Mouse (Mus musculus) left cerebral cortex, postnatal 4 days (tissue): ENCODE results near the gene Olfr447. TPM values are rescaled to one million over a fixed set of nuclear protein-coding genes. Genes with fewer than 3 reads are reported as not detected.

Experiments used
- DNase-seq: peaks from one replicate; pipeline ENCODE4 v3.0.0-alpha.2; 2022
- intact Hi-C: fragments of 180-260 bp; cut with DNase I; formaldehyde crosslinking; loops from one replicate; pipeline ENCODE4 v1.15.1; 2025
- total RNA-seq, 2 experiments: library from RNA; stranded (reverse); gene quantifications; 2 replicates each; pipeline ENCODE4 v1.2.3; 2021

The Olfr447 gene
- total RNA-seq = not detected

GRCm38 (mm10) chr6:42908578-42908977 lies at the start of gene Olfr447:
TSS of gene Olfr447 (plus strand) at chr6:42908878.
- intact Hi-C loops = no loop called here
- no peak for DNase-seq

GRCm38 (mm10) chr6:42860222-42860819 lies 48.4 kb upstream of the Olfr447 start:
- intact Hi-C loops = loop anchor here (10.0 kb wide), 1 partner anchor 276 kb away; no protein-coding TSS in a partner anchor
- no peak for DNase-seq

- no peak for DNase-seq
- intact Hi-C loops = loop anchor here (10.0 kb wide), 1 partner anchor 285 kb away; no protein-coding TSS in a partner anchor
These were observed 39.0 kb upstream of the Olfr447 start for GRCm38 (mm10) chr6:42869695-42870094.

GRCm38 (mm10) chr6:42876323-42876722 lies 32.4 kb upstream of the Olfr447 start:
- intact Hi-C loops = no loop called here
- no peak for DNase-seq

- intact Hi-C loops = no loop called here
- DNase-seq = no peak
These were observed 18.5 kb upstream of the Olfr447 start, which contains the start of gene Olfr448 for GRCm38 (mm10) chr6:42890141-42890540. TSS of gene Olfr448 (plus strand) at chr6:42890441.

GRCm38 (mm10) chr6:42900345-42900744 lies 8.3 kb upstream of the Olfr447 start:
- intact Hi-C loops = no loop called here
- DNase-seq = no peak

GRCm38 (mm10) chr6:42921077-42921476 lies 12.4 kb downstream of the Olfr447 start, which contains the start of gene Olfr446:
TSS of gene Olfr446 (plus strand) at chr6:42921377.
- intact Hi-C loops = no loop called here
- no peak for DNase-seq

- intact Hi-C loops = no loop called here
- no peak for DNase-seq
These were observed 40.1 kb downstream of the Olfr447 start, which contains the start of gene Olfr444 for GRCm38 (mm10) chr6:42948767-42949166. TSS of gene Olfr444 (plus strand) at chr6:42949067.

Other genes with a start within 250 kb of the Olfr447 start
- 100 to 1,000 TPM; 270 to 290 TPM for gene Tcaf1, start 198.8 kb upstream of the Olfr447 start, total RNA-seq
- not detected for gene Olfr453, start 169.5 kb upstream of the Olfr447 start, total RNA-seq
- not detected for gene Olfr38, start 152.5 kb upstream of the Olfr447 start, total RNA-seq
- gene Olfr452, start 123.8 kb upstream of the Olfr447 start, total RNA-seq = not detected
- gene Olfr450, start 96.9 kb upstream of the Olfr447 start, total RNA-seq = not detected
- not detected for gene Olfr449, start 74.5 kb upstream of the Olfr447 start, total RNA-seq
- not detected for gene Olfr448, start 18.4 kb upstream of the Olfr447 start, total RNA-seq
- not detected for gene Olfr446, start 12.5 kb downstream of the Olfr447 start, total RNA-seq
- not detected for gene Olfr444, start 40.2 kb downstream of the Olfr447 start, total RNA-seq
- not detected for gene Olfr441, start 197.5 kb downstream of the Olfr447 start, total RNA-seq
- gene Olfr237-ps1, start 237.7 kb downstream of the Olfr447 start, total RNA-seq = under 1 TPM in 1 of 2 experiments, not detected in 1; 0.14 TPM